Mouse (Mus musculus): ENCODE results near the gene Mtch2. TPM values are rescaled to one million over a fixed set of nuclear protein-coding genes. Genes with fewer than 3 reads are reported as not detected.

The Mtch2 gene
- polyA plus RNA-seq, 1 experiment from 2014 or later, result 207 TPM

DNA sequence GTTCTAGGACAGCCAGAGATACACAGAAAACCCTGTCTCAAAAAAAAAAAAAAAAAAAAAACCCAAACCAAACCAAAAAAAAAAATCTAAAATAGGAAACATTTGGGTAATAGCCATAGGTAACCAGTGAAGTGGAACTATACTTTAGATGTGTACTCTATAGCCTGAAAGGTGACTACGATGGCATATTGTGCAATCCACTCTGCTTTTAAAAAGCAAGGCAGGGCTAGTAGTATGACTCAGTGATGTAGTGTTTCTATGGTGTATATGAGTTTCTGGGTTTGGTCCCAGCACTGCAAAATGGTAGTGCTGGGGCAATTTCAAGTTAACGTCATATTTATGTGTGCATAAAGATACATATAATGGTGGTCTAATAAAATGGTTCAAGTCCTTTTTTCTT lies 59.8 kb downstream of the Mtch2 start:
- Histone ChIP-seq H3K27me3 (replicated peaks; ENCODE audit: control insufficient read depth, insufficient read depth, low read length) (no peaks in the 10 kb centered on the region), H3K4me1 (ENCODE audit: control insufficient read depth, insufficient read depth, low read length) (peaks cover 11% of the 10 kb centered on the region), H3K27ac (replicated peaks; ENCODE audit: low read depth, low read length) (no peak overlapping the region), H3K4me2 (ENCODE audit: low read depth, low read length) (no peak overlapping the region), H3K4me3 (ENCODE audit: low read depth, low read length) (no peak overlapping the region), H3K36me3 (ENCODE audit: control insufficient read depth, insufficient read depth, low read length) (peaks cover 60% of the 10 kb centered on the region), H3K9me3 (ENCODE audit: control insufficient read depth, low read length) (no peaks in the 10 kb centered on the region), H3K9ac (ENCODE audit: low read depth, low read length) (no peak overlapping the region)
- DNase-seq (ENCODE audit: low spot score) (no peak), ATAC-seq (ENCODE audit: low read depth) (no peak)
- 94% methylated on average over 2 of the region's 2 CpGs for WGBS

DNA sequence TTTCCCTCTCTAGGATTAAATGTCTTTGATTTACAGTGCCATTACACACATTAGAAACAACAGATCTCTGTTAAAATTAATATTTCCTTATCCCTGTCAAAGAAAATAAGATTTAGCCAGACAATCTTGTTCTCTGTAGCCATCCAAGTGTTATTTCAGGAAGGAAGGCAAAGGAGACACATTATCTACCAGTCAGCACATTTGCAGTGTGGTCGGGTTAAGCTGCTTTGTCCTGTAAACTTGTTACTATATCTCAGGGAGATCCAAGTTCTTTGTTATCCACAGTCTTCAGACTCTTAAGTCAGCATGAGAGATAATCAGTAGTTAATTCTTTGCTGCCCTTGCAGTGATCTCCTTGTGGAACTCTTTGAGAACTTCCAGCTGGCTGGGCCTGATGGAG lies 63.9 kb downstream of the Mtch2 start:
- Histone ChIP-seq H3K4me2 (ENCODE audit: low read depth, low read length) (no peak overlapping the region), H3K27ac (replicated peaks; ENCODE audit: low read depth, low read length) (no peak overlapping the region), H3K27me3 (replicated peaks; ENCODE audit: control insufficient read depth, insufficient read depth, low read length) (no peaks in the 10 kb centered on the region), H3K36me3 (ENCODE audit: control insufficient read depth, insufficient read depth, low read length) (peaks cover 75% of the 10 kb centered on the region), H3K4me3 (ENCODE audit: low read depth, low read length) (no peak overlapping the region), H3K9ac (ENCODE audit: low read depth, low read length) (no peak overlapping the region), H3K4me1 (ENCODE audit: control insufficient read depth, insufficient read depth, low read length) (peaks cover 6% of the 10 kb centered on the region), H3K9me3 (ENCODE audit: control insufficient read depth, low read length) (no peaks in the 10 kb centered on the region)
- DNase-seq (ENCODE audit: low spot score), result no peak
- no peak for ATAC-seq (ENCODE audit: low read depth)
- WGBS, result 82% methylated on average over 1 of the region's 1 CpGs

DNA sequence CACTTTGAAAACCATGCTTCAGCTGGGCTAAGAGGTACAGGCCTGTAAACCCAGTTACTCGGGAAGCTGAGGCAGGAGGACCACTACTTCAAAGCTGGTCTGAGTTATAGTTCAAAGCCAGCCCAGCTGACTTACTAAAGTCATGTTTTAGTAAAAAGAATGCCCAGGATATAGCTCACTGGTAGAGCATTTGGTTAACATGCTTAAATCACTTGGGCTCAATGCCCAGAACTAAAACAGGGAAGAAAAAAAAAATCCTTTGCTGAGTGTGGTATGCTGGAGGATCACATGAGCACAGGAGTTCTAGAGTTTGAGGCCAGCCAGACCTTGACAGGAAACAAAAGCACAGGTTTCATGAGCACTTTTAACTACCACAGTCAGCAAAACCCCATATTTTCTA lies 64.7 kb downstream of the Mtch2 start:
- Histone ChIP-seq H3K4me3 (ENCODE audit: low read depth, low read length) (no peak overlapping the region), H3K9me3 (ENCODE audit: control insufficient read depth, low read length) (no peaks in the 10 kb centered on the region), H3K36me3 (ENCODE audit: control insufficient read depth, insufficient read depth, low read length) (peaks cover 71% of the 10 kb centered on the region), H3K27me3 (replicated peaks; ENCODE audit: control insufficient read depth, insufficient read depth, low read length) (no peaks in the 10 kb centered on the region), H3K27ac (replicated peaks; ENCODE audit: low read depth, low read length) (no peak overlapping the region), H3K9ac (ENCODE audit: low read depth, low read length) (no peak overlapping the region), H3K4me1 (ENCODE audit: control insufficient read depth, insufficient read depth, low read length) (peaks cover 15% of the 10 kb centered on the region), H3K4me2 (ENCODE audit: low read depth, low read length) (no peak overlapping the region)
- DNase-seq (ENCODE audit: low spot score) (no peak), ATAC-seq (ENCODE audit: low read depth) (no peak)
- 69% methylated on average over 1 of the region's 1 CpGs for WGBS

DNA sequence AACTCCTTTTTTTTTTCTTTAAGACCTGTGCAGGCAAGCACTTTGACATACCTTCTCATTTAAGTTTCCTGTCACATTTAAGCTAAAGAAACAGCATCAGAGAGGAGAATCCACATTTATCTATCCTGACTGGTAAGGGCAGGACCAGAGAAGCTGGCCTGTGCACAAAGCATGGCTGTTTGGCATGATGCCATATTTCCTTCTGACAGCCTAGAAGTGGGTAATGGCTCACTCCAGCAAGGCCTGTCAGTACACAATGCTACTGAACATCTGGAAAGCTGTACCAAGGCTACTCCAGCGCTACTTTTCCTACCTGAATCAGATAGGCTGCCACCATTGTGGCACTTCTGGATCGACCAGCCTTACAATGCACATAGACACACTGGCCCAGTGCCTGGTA lies 66.7 kb downstream of the Mtch2 start:
- DNase-seq (ENCODE audit: low spot score) (peak; percentile 68), ATAC-seq (ENCODE audit: low read depth) (no peak)
- no peak overlapping the region for H3K9ac ChIP-seq (ENCODE audit: low read depth, low read length)
- no peaks in the 10 kb centered on the region for H3K27me3 ChIP-seq (replicated peaks; ENCODE audit: control insufficient read depth, insufficient read depth, low read length)
- H3K9me3 ChIP-seq (ENCODE audit: control insufficient read depth, low read length), result no peaks in the 10 kb centered on the region
- WGBS, result 70% methylated on average over 2 of the region's 2 CpGs
- H3K36me3 ChIP-seq (ENCODE audit: control insufficient read depth, insufficient read depth, low read length), result peaks cover 59% of the 10 kb centered on the region
- no peak overlapping the region for H3K4me2 ChIP-seq (ENCODE audit: low read depth, low read length)
- no peak overlapping the region for H3K4me3 ChIP-seq (ENCODE audit: low read depth, low read length)
- no peak overlapping the region for H3K27ac ChIP-seq (replicated peaks; ENCODE audit: low read depth, low read length)
- peaks cover 19% of the 10 kb centered on the region for H3K4me1 ChIP-seq (ENCODE audit: control insufficient read depth, insufficient read depth, low read length)

DNA sequence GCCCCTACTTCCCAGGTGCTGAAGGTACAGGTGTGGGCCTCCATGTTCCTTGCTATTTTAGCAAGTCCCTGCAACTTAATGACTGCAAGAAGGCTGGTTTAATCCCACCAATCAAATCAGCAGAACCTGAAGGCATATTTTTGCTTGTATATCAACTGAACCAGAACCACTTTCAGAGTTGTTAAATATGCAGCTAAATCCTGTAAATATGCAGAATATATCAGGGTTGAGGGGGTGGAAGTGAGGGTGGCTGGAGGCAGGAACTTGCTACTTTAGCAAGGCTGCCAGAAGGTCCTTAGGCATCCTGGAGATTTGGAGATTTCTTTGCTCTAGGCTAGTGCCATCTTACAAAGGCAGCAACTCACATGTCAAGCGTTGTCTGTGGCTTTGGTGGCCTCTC lies 68.6 kb downstream of the Mtch2 start:
- 57% methylated on average over 1 of the region's 1 CpGs for WGBS
- peak overlapping the region; percentile 88 for H3K4me2 ChIP-seq (ENCODE audit: low read depth, low read length)

More for the DNA sequence above, 68.6 kb downstream of the Mtch2 start:
- Histone ChIP-seq H3K36me3 (ENCODE audit: control insufficient read depth, insufficient read depth, low read length) (peaks cover 41% of the 10 kb centered on the region), H3K4me3 (ENCODE audit: low read depth, low read length) (no peak overlapping the region), H3K9ac (ENCODE audit: low read depth, low read length) (peak overlapping the region; percentile 98; the same call in 1 of the 2 replicates), H3K27me3 (replicated peaks; ENCODE audit: control insufficient read depth, insufficient read depth, low read length) (no peaks in the 10 kb centered on the region), H3K4me1 (ENCODE audit: control insufficient read depth, insufficient read depth, low read length) (peaks cover 19% of the 10 kb centered on the region), H3K27ac (replicated peaks; ENCODE audit: low read depth, low read length) (no peak overlapping the region), H3K9me3 (ENCODE audit: control insufficient read depth, low read length) (no peaks in the 10 kb centered on the region)
- DNase-seq (ENCODE audit: low spot score), result no peak
- no peak for ATAC-seq (ENCODE audit: low read depth)

Other genes starting within 250 kb of the Mtch2 start
- gene Nup160, start 169.9 kb upstream of the Mtch2 start, polyA plus RNA-seq (2014; fragmentation: Nextera tagmentation; extraction: Ambion mirVana), result 41.1 and 45.6 TPM in 2 replicates
- gene Fnbp4, start 101.8 kb upstream of the Mtch2 start, polyA plus RNA-seq (2014; fragmentation: Nextera tagmentation; extraction: Ambion mirVana), result 60.9 and 71.9 TPM in 2 replicates
- gene Agbl2, start 64.4 kb upstream of the Mtch2 start, polyA plus RNA-seq (2014; fragmentation: Nextera tagmentation; extraction: Ambion mirVana), result 1.7 and 2.8 TPM in 2 replicates
- 19.9 and 22.8 TPM in 2 replicates for gene C1qtnf4, start 38.7 kb downstream of the Mtch2 start, polyA plus RNA-seq (2014; fragmentation: Nextera tagmentation; extraction: Ambion mirVana)
- 25.8 and 31.0 TPM in 2 replicates for gene Kbtbd4, start 57.6 kb downstream of the Mtch2 start, polyA plus RNA-seq (2014; fragmentation: Nextera tagmentation; extraction: Ambion mirVana)
- gene Ndufs3, start 57.7 kb downstream of the Mtch2 start, polyA plus RNA-seq (2014; fragmentation: Nextera tagmentation; extraction: Ambion mirVana), result 203 and 206 TPM in 2 replicates
- gene Celf1, start 93.2 kb downstream of the Mtch2 start, polyA plus RNA-seq (2014; fragmentation: Nextera tagmentation; extraction: Ambion mirVana), result 48.5 and 53.8 TPM in 2 replicates
- 35.4 and 40.5 TPM in 2 replicates for gene Rapsn, start 188.5 kb downstream of the Mtch2 start, polyA plus RNA-seq (2014; fragmentation: Nextera tagmentation; extraction: Ambion mirVana)
- 309 and 320 TPM in 2 replicates for gene Psmc3, start 206.9 kb downstream of the Mtch2 start, polyA plus RNA-seq (2014; fragmentation: Nextera tagmentation; extraction: Ambion mirVana)
- 62.1 and 64.8 TPM in 2 replicates for gene Slc39a13, start 223.3 kb downstream of the Mtch2 start, polyA plus RNA-seq (2014; fragmentation: Nextera tagmentation; extraction: Ambion mirVana)
- 10.2 and 10.6 TPM in 2 replicates for gene Spi1, start 235.2 kb downstream of the Mtch2 start, polyA plus RNA-seq (2014; fragmentation: Nextera tagmentation; extraction: Ambion mirVana)

All from embryonic facial prominence, embryonic 14.5 days (tissue).